ENCODE assay signal across 20 mouse cellular contexts in the genomic region with DNA sequence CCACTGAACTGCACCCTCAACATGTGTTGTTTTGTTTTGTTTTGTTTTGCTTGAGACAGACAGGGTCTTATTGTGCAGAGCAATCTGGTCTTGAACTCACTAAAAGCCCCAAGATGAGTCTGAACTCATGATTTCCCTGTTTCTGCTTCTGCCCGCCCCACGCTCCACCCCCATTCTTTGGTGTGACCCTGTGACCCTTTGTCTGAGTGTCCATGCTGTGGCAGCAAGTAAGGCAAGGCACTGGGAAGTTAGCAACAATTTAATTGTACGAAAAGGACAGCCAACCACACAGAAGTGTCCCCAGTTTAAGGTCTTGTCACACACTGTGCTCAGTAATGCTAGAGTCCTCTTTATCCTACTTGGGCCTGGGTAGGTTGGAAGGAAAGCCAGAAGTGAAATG.
DNase-seq lines count a peak whose midpoint lies in the region; ATAC-seq lines count a peak whose summit lies in the region.
"Had no signal": no experiment of that assay in that cellular context is flagged by ENCODE, and none has a peak within 500 bp of the region (broad histone marks: within the 10 kb centered on the region; RNA-seq: fewer than 3 reads in every experiment).

No protein-coding gene starts in this region.

- H3K9ac ChIP-seq in heart, embryonic 11.5 days (ENCODE audit: low read depth, low read length), result no peak overlapping the region
- H3K9ac ChIP-seq: embryonic facial prominence, embryonic 15.5 days; heart, embryonic 13.5 days; hindbrain, embryonic 15.5 days had no signal

- no peak overlapping the region for H3K4me3 ChIP-seq in heart, embryonic 11.5 days (ENCODE audit: low read depth, low read length)
- no peak overlapping the region for H3K4me3 ChIP-seq in brown adipose tissue, adult 24 weeks (ENCODE audit: insufficient read depth, low read depth, low read length)
- H3K4me3 ChIP-seq: embryonic facial prominence, embryonic 15.5 days; erythroblast, embryonic 14.5 days; heart, embryonic 13.5 days; hindbrain, embryonic 15.5 days had no signal

- no peaks in the 10 kb centered on the region for H3K36me3 ChIP-seq in heart, embryonic 11.5 days (ENCODE audit: control insufficient read depth, insufficient read depth, low read length)
- H3K36me3 ChIP-seq: embryonic facial prominence, embryonic 15.5 days; G1E; heart, embryonic 13.5 days; hindbrain, embryonic 15.5 days had no signal

- 75% methylated on average over 3 of the region's 3 CpGs for WGBS in heart, embryonic 11.5 days (ENCODE audit: insufficient replicate concordance)

- no peak overlapping the region for H3K27ac ChIP-seq in heart, embryonic 11.5 days (ENCODE audit: low read depth, low read length)
- H3K27ac ChIP-seq in brown adipose tissue, adult 24 weeks (replicated peaks; ENCODE audit: low read depth, low read length), result peak overlapping the region; percentile 56
- H3K27ac ChIP-seq: embryonic facial prominence, embryonic 15.5 days; heart, embryonic 13.5 days; hindbrain, embryonic 15.5 days had no signal

- H3K27me3 ChIP-seq in heart, embryonic 11.5 days (ENCODE audit: control insufficient read depth, insufficient read depth, low read length), result no peaks in the 10 kb centered on the region
- H3K27me3 ChIP-seq: embryonic facial prominence, embryonic 15.5 days; heart, embryonic 13.5 days had no signal

- no peaks in the 10 kb centered on the region for H3K9me3 ChIP-seq in heart, embryonic 11.5 days (replicated peaks; ENCODE audit: control insufficient read depth, low read length)
- H3K9me3 ChIP-seq: embryonic facial prominence, embryonic 15.5 days; G1E; heart, embryonic 13.5 days; hindbrain, embryonic 15.5 days had no signal

- no peak overlapping the region for H3K4me2 ChIP-seq in heart, embryonic 11.5 days
- H3K4me2 ChIP-seq: embryonic facial prominence, embryonic 15.5 days; heart, embryonic 13.5 days; hindbrain, embryonic 15.5 days had no signal

- no peak for ATAC-seq in heart, embryonic 11.5 days (replicated peaks; ENCODE audit: insufficient number of reproducible peaks, low FRiP score, low TSS enrichment)
- no peak for ATAC-seq in inflammation-experienced regulatory T-cells, adult 6 months
- ATAC-seq: CD4-positive, CD25-positive, alpha-beta regulatory T cell, adult 4 months; forebrain, embryonic 16.5 days; intestine, postnatal 0 days had no signal

- peak; percentile 90 for DNase-seq in heart, adult 11 months
- DNase-seq in embryo, embryonic 11 days, result peak; percentile 29
- no peak for DNase-seq in cerebellum, adult 9-10 months
- DNase-seq in layer of hippocampus, adult 18-20 months (ENCODE audit: low spot score in 2 of 2), result no peak
- DNase-seq: cerebellum, adult 18-20 months; cerebellum, postnatal 10 days; gastrocnemius, postnatal 10 days; heart, postnatal 36 days; kidney, adult 9 months had no signal

- no peaks in the 10 kb centered on the region; the same call in 1 of the 2 replicates for H3K4me1 ChIP-seq in heart, embryonic 11.5 days (ENCODE audit: control insufficient read depth, insufficient read depth, low read length)
- peaks cover 3% of the 10 kb centered on the region; the same call in 1 of the 2 replicates for H3K4me1 ChIP-seq in brown adipose tissue, adult 24 weeks (ENCODE audit: control insufficient read depth, insufficient read depth, insufficient read length, low read length)
- H3K4me1 ChIP-seq: hindbrain, embryonic 15.5 days had no signal

Comparison
In these comparisons a context has a peak if more than half of its experiments do, and no peak if none do; other contexts are left out.
1. DNase-seq: peak in heart, adult 11 months (single experiment) and embryo, embryonic 11 days (single experiment); none in cerebellum, adult 9-10 months (single experiment) and layer of hippocampus, adult 18-20 months (0 of 2).